Mouse (Mus musculus): ENCODE results near the gene Arntl.
A peak's percentile ranks its signal among the peaks of the same experiment; 100 is the strongest.

GRCm38 (mm10) chr7:113239448-113240130 lies 32.3 kb downstream of the Arntl start:
- TF ChIP-seq EP300 (IDR thresholded peaks at IDR 0.05) = peak; percentile 54; the same call in 1 of the 2 replicates
- TF ChIP-seq CTCF (IDR thresholded peaks at IDR 0.05) = no peak
